Mouse (Mus musculus): ENCODE data around the gene Sumf2. TPM values are rescaled to one million over a fixed set of nuclear protein-coding genes. Genes with fewer than 3 reads are reported as not detected.
A peak's percentile ranks its signal among the peaks of the same experiment; 100 is the strongest.

The Sumf2 gene
- total and polyA plus RNA-seq, 3 experiments, result 32.9 to 35.8 TPM; not detected in 1

DNA sequence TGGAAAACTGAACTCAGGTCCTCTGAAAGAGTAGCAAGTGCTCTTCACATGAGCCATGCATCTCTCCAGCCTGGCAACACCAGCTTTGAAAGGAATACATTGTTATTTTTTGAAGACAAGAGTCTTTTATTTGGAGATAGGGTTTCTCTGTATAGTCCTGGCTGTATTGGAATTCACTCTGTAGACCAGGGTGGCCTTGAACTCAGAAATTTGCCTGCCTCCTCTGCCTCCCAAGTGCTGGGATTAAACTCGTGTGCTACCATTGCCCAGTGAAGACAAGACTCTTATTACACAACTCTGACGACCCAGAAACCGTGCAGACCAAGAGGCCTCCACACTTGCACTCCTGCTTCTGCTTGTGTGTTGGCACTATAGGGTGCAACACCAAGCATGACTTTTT lies 33.1 kb downstream of the Sumf2 start:
- TF ChIP-seq CHD2 (IDR thresholded peaks at IDR 0.05; ENCODE audit: low read length) (no peak), POLR2AphosphoS2 (IDR thresholded peaks at IDR 0.05; ENCODE audit: low read length) (peak; percentile 74; the same call in 1 of the 2 replicates)
- no peaks in the 10 kb centered on the region for H3K4me1 ChIP-seq (ENCODE audit: control insufficient read depth in 1 of 2, insufficient read depth in 2 of 2, low read length in 2 of 2)
- no peak overlapping the region for H3K4me3 ChIP-seq (ENCODE audit: control insufficient read depth in 1 of 2, insufficient read depth in 1 of 2, low read depth in 2 of 2, low read length in 2 of 2)
- H3K36me3 ChIP-seq (ENCODE audit: control insufficient read depth in 1 of 2, insufficient read depth in 2 of 2, low read length in 2 of 2), result peaks cover 6 to 23% of the 10 kb centered on the region in 2 experiments
- H3K9ac ChIP-seq (ENCODE audit: control insufficient read depth, low read depth, low read length, poor library complexity, severe bottlenecking), result no peak overlapping the region
- DNase-seq (ENCODE audit: low read depth, low spot score), result no peak
- peaks cover 6% of the 10 kb centered on the region; the same call in 1 of the 2 replicates for H3K79me2 ChIP-seq (ENCODE audit: control insufficient read depth, insufficient read depth, low read length, poor library complexity)
- H3K27ac ChIP-seq (ENCODE audit: control insufficient read depth, low read depth, low read length), result no peak overlapping the region
- H3K27me3 ChIP-seq (ENCODE audit: control insufficient read depth in 1 of 2, insufficient read depth in 2 of 2, low read length in 2 of 2), result no peaks in the 10 kb centered on the region
- H3K9me3 ChIP-seq (replicated peaks; ENCODE audit: insufficient read depth, low read length), result no peaks in the 10 kb centered on the region

DNA sequence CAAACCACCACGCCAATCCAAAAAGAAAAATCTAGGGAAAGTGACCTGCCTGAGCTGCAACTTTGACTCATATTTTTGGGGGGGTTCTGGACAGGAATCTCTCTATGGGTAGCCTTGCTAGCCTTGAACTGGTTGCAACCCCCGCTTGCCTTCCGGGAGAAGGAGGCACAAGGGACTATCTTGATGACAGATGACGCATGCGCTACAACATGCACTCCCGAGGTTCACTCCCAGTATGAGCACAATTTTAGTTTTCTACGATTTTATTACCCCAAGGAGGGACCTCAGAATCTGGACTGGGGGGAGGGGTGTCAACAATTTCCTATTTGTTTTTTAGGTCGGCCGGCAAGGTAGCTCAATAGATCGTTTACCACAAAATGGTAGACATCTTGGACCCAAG lies 39.5 kb downstream of the Sumf2 start:
- DNase-seq (ENCODE audit: low read depth, low spot score), result peak; percentile 81
- peaks cover 20% of the 10 kb centered on the region in 2 experiments for H3K36me3 ChIP-seq (ENCODE audit: control insufficient read depth in 1 of 2, insufficient read depth in 2 of 2, low read length in 2 of 2)
- peak overlapping the region; percentile 81 for H3K27ac ChIP-seq (ENCODE audit: control insufficient read depth, low read depth, low read length)
- peaks cover 26% of the 10 kb centered on the region for H3K79me2 ChIP-seq (ENCODE audit: control insufficient read depth, insufficient read depth, low read length, poor library complexity)
- peaks cover 3 to 6% of the 10 kb centered on the region in 2 experiments; a peak in 2 of 4 replicates for H3K4me1 ChIP-seq (ENCODE audit: control insufficient read depth in 1 of 2, insufficient read depth in 2 of 2, low read length in 2 of 2)
- no peaks in the 10 kb centered on the region for H3K27me3 ChIP-seq (ENCODE audit: control insufficient read depth in 1 of 2, insufficient read depth in 2 of 2, low read length in 2 of 2)
- TF ChIP-seq GATA1 (IDR thresholded peaks at IDR 0.05; ENCODE audit: low read depth, low read length), result peak; percentile 79
- TF ChIP-seq MXI1 (IDR thresholded peaks at IDR 0.05; ENCODE audit: low read depth, low read length), result peak; percentile 45
- TF ChIP-seq ZC3H11A (IDR thresholded peaks at IDR 0.05; ENCODE audit: low read depth, low read length), result no peak
- TF ChIP-seq MAX (IDR thresholded peaks at IDR 0.05; ENCODE audit: low read length), result peak; percentile 71
- TF ChIP-seq SIN3A (IDR thresholded peaks at IDR 0.05; ENCODE audit: low read length), result peak; percentile 61; the same call in 1 of the 2 replicates
- no peak for TF ChIP-seq RCOR1 (IDR thresholded peaks at IDR 0.05; ENCODE audit: low read depth, low read length)
- TF ChIP-seq ELF1 (IDR thresholded peaks at IDR 0.05; ENCODE audit: low read depth, low read length), result peak; percentile 72; the same call in 1 of the 2 replicates
- TF ChIP-seq TBP (IDR thresholded peaks at IDR 0.05; ENCODE audit: low read depth, low read length), result 0 out of 2 replicates have a peak, but pooled peaks have one; percentile 21
- TF ChIP-seq ZMIZ1 (IDR thresholded peaks at IDR 0.05; ENCODE audit: low read depth, low read length), result no peak
- peak; percentile 79 for TF ChIP-seq NRF1 (IDR thresholded peaks at IDR 0.05; ENCODE audit: insufficient read depth, low read depth, low read length, poor library complexity, severe bottlenecking)
- no peak for TF ChIP-seq ZNF384 (IDR thresholded peaks at IDR 0.05; ENCODE audit: low read depth, low read length)
- TF ChIP-seq POLR2AphosphoS5 (IDR thresholded peaks at IDR 0.05; ENCODE audit: borderline replicate concordance, low read depth, low read length), result no peak
- TF ChIP-seq NELFE (IDR thresholded peaks at IDR 0.05; ENCODE audit: low read depth, low read length), result 0 out of 2 replicates have a peak, but pooled peaks have one; percentile 20
- peak; percentile 47; the same call in 1 of the 2 replicates for TF ChIP-seq HCFC1 (IDR thresholded peaks at IDR 0.05; ENCODE audit: low read depth, low read length)
- TF ChIP-seq CHD1 (IDR thresholded peaks at IDR 0.05; ENCODE audit: low read depth, low read length), result peak; percentile 79; the same call in 1 of the 2 replicates
- H3K9ac ChIP-seq (ENCODE audit: control insufficient read depth, low read depth, low read length, poor library complexity, severe bottlenecking), result peak overlapping the region; percentile 84
- H3K9me3 ChIP-seq (replicated peaks; ENCODE audit: insufficient read depth, low read length), result no peaks in the 10 kb centered on the region
- peak overlapping the region; percentile 89 to 96 for H3K4me3 ChIP-seq (ENCODE audit: control insufficient read depth in 1 of 2, insufficient read depth in 1 of 2, low read depth in 2 of 2, low read length in 2 of 2)
